Mouse (Mus musculus) embryonic facial prominence, embryonic 10.5 days (tissue): ENCODE measurements around the gene Ntn5. TPM values are rescaled to one million over a fixed set of nuclear protein-coding genes. Genes with fewer than 3 reads are reported as not detected.

Source experiments
- DNase-seq: peaks from one replicate; pipeline ENCODE4 v3.0.0-alpha.2; 2017; ENCODE audit warnings: low spot score
- H3K27ac ChIP-seq: fragments of 300-500 bp; sonication (generic); replicated peaks from 2 replicates; pipeline ENCODE4 v1.5.1; 2016; ENCODE audit warnings: mild to moderate bottlenecking
- H3K27me3 ChIP-seq: fragments of 300-500 bp; sonication (generic); replicated peaks from 2 replicates; pipeline ENCODE4 v1.6.1; 2016; ENCODE audit warnings: low read depth, mild to moderate bottlenecking; ENCODE audit not compliant: poor library complexity, severe bottlenecking
- H3K36me3 ChIP-seq: fragments of 300-500 bp; sonication (generic); replicated peaks from 2 replicates; pipeline ENCODE4 v1.6.1; 2016; ENCODE audit warnings: mild to moderate bottlenecking, moderate library complexity
- H3K4me1 ChIP-seq: fragments of 300-500 bp; sonication (generic); 2 replicates; pipeline ENCODE4 v1.6.1; 2016
- H3K4me3 ChIP-seq: fragments of 300-500 bp; sonication (generic); 2 replicates; pipeline ENCODE4 v1.5.1; 2016; ENCODE audit warnings: mild to moderate bottlenecking, moderate library complexity
- H3K9me3 ChIP-seq: fragments of 300-500 bp; sonication (generic); 2 replicates; pipeline ENCODE4 v1.6.1; 2016; ENCODE audit warnings: mild to moderate bottlenecking
- WGBS: fragments of 180-500 bp; shearing (Covaris S2); methylation state at CpG from one replicate; pipeline ENCODE4 v1.1.7; 2016; 5-methylcytosine and 5-hydroxymethylcytosine counted together
- polyA plus RNA-seq: library from polyadenylated mRNA; unstranded; fragments of >200 nt; fragmentation: Nextera tagmentation; extraction: Ambion mirVana; gene quantifications from 2 replicates; pipeline ENCODE4 v1.2.1, GENCODE M21; 2016

Ntn5 gene
- polyA plus RNA-seq = 0.28 and 0.42 TPM in 2 replicates

DNA sequence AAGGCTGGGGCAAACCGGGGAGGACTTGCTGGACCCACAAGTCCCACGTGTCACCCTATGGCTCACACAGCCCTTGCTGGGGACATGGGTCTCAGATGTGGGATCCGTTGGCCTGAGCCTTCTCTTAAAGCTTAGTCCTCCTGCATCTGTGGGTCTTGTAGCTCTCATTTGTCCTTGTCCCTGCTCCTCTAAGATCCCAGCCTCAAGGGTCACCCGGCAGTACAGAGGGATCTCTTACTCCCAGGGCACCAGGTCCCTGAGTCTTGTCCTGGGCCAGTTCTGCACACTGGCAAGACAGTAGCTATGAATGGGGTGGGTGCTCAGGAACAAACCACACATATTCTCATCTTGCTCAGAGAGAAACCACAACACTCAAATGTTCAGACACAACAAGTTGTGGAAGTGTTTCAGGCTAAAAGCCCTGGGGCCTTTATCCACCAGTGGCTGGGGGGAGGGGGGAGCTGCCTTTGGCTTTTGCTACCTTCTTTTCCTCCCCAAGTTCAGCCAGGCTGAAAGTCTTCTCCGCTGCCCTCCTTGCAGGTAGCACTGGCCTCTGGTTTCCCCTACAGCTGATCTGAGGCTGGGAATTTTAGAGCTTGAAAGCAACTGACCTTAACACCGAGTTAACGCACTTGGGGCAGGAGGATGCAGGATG is at the start of gene Ntn5:
TSS of gene Ntn5 (plus strand) at position 627 of the 655 bp plus-strand sequence.
- no peak for DNase-seq
- H3K4me1 ChIP-seq = peaks cover 52% of the 10 kb centered on the region
- peak within 1 kb of the TSS; percentile 90 for H3K27ac ChIP-seq
- H3K4me3 ChIP-seq = peak within 1 kb of the TSS; percentile 42
- H3K27me3 ChIP-seq = peaks cover 22% of the 10 kb centered on the region; the same call in 1 of the 2 replicates
- no peaks in the 10 kb centered on the region for H3K36me3 ChIP-seq
- 68% methylated on average over 7 of the region's 7 CpGs for whole genome bisulfite sequencing
- H3K9me3 ChIP-seq = no peaks in the 10 kb centered on the region

GRCm38 (mm10) chr7:45634946-45635681 is 48.7 kb upstream of the Ntn5 start:
- peaks cover 36% of the 10 kb centered on the region for H3K4me1 ChIP-seq
- DNase-seq = no peak
- H3K4me3 ChIP-seq = no peak overlapping the region
- no peak overlapping the region for H3K27ac ChIP-seq
- peaks cover 48% of the 10 kb centered on the region for H3K27me3 ChIP-seq
- H3K9me3 ChIP-seq = peaks cover 7% of the 10 kb centered on the region; the same call in 1 of the 2 replicates
- 90% methylated on average over 11 of the region's 11 CpGs for WGBS
- peaks cover 14% of the 10 kb centered on the region for H3K36me3 ChIP-seq

DNA sequence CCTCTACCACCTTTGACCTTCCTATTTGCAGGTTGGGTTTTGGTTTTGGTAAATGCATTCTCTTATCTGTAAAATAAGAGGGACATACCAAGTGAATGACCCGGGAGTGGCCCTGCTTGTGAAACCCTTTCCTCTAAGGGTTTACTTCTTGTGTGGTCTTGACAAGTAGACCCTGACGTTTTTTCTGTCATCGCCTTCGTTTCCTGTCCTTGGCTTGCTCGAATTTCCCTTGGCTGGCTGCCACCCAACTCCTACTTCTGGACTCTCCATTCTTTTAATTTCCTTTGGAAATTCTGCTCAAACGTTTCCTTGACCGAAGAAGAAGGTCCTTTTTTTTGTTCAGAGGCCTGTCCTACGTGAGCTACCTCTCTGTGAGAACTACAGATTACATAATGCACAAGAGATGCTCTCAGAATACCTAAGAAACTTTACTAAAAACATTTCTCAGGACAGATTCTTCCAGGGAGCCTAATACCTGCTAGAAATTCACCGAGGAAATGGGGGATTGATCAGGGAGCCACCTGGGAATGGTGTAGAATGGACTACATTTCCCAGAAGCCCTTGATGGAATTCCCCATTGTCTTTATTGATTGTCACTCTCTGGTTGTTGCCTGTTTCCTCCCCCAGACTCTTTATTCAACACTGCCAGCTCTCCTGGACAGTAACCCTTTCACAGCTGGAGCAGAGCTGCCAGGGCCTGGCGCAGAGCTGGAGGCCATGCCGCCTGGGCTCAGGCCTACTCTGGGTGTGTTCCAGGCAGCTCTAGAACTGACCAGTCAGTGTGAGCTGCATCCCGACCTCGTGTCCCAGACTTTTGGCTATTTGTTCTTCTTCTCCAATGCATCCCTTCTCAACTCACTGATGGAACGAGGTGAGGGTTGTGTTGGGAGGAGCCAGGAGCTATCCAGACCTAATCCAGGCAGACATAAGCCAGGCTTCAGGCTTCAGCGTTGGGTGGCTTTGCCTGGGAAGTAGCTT is 47.8 kb upstream of the Ntn5 start:
- no peak overlapping the region for H3K27ac ChIP-seq
- peaks cover 48% of the 10 kb centered on the region for H3K27me3 ChIP-seq

GRCm38 (mm10) chr7:45637710-45638109 is 46.1 kb upstream of the Ntn5 start:
- Histone ChIP-seq H3K9me3 (peaks cover 7% of the 10 kb centered on the region; the same call in 1 of the 2 replicates), H3K4me3 (peak overlapping the region; percentile 49), H3K36me3 (peaks cover 14% of the 10 kb centered on the region), H3K27me3 (peaks cover 38% of the 10 kb centered on the region), H3K4me1 (peaks cover 54% of the 10 kb centered on the region), H3K27ac (no peak overlapping the region)
- DNase-seq = no peak
- 95% methylated on average over 6 of the region's 6 CpGs for WGBS

More for the DNA sequence above, 47.8 kb upstream of the Ntn5 start:
- Histone ChIP-seq H3K9me3 (peaks cover 7% of the 10 kb centered on the region; the same call in 1 of the 2 replicates), H3K4me3 (no peak overlapping the region), H3K4me1 (peaks cover 44% of the 10 kb centered on the region), H3K36me3 (peaks cover 14% of the 10 kb centered on the region)
- no peak for DNase-seq
- 83% methylated on average over 15 of the region's 15 CpGs for WGBS

DNA sequence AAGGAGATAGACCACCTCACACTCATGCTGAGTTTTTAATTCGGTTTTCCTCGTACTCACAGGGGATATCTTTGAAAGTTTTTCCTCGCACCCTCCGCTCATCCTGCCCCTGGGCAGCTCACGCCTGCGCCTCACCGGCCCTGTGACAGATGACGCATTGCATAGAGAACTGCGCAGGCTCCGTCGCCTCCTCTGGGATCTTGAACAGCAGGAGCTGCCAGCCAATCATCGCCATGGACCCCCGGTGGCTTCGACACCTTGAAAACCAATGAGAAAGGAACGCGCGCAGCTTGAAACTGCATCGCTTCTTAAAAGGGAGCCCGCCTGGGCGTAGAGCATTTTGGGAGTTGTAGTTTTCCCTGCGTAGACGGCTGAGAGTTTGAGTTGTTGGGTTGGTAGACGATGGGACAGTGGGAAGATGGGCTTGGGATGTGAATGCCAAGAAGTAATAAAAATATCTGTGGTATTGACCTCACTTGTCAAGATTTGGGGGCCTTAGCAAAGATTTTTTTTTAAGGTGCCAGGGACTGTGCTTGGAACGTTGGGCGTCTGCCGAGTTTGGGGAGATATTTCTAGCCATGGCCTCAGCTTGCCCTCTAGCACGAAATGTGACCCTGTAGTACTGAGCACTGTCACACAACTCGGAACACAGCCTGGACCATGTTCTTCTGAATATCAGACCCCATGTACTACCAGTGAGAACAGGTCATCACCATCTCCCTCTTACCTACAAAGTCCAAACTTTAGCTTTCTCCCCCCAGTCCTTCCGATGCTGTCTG is 45.0 kb upstream of the Ntn5 start:
- H3K4me1 ChIP-seq = peaks cover 62% of the 10 kb centered on the region
- WGBS = 16% methylated on average over 29 of the region's 29 CpGs
- H3K9me3 ChIP-seq = peaks cover 7% of the 10 kb centered on the region; the same call in 1 of the 2 replicates
- H3K27me3 ChIP-seq = peaks cover 27% of the 10 kb centered on the region
- peak overlapping the region; percentile 73 for H3K27ac ChIP-seq
- DNase-seq = peak; percentile 97
- peak overlapping the region; percentile 49 for H3K4me3 ChIP-seq
- H3K36me3 ChIP-seq = peaks cover 14% of the 10 kb centered on the region

- H3K4me1 ChIP-seq = peaks cover 70% of the 10 kb centered on the region
- DNase-seq = peak; percentile 30
- H3K27ac ChIP-seq = peak within 1 kb of the TSS; percentile 73; the same call in 1 of the 2 replicates
- peaks cover 7% of the 10 kb centered on the region; the same call in 1 of the 2 replicates for H3K9me3 ChIP-seq
- peaks cover 26% of the 10 kb centered on the region for H3K27me3 ChIP-seq
- H3K36me3 ChIP-seq = peaks cover 14% of the 10 kb centered on the region
- H3K4me3 ChIP-seq = peak within 1 kb of the TSS; percentile 49; the same call in 1 of the 2 replicates
- 18% methylated on average over 19 of the region's 19 CpGs for WGBS
Measured at GRCm38 (mm10) chr7:45639561-45640027, 44.2 kb upstream of the Ntn5 start, which contains the start of gene Mamstr. Gene Mamstr (plus strand): TSS chr7:45639977.

- WGBS = 73% methylated on average over 19 of the region's 19 CpGs
- Histone ChIP-seq H3K36me3 (peaks cover 14% of the 10 kb centered on the region), H3K27me3 (peaks cover 26% of the 10 kb centered on the region), H3K27ac (0 out of 2 replicates have a peak overlapping the region, but pooled peaks have one; percentile 19), H3K4me1 (peaks cover 71% of the 10 kb centered on the region), H3K9me3 (peaks cover 7% of the 10 kb centered on the region; the same call in 1 of the 2 replicates), H3K4me3 (0 out of 2 replicates have a peak overlapping the region, but pooled peaks have one; percentile 23)
- DNase-seq = no peak
Measured at GRCm38 (mm10) chr7:45640191-45640957, 43.4 kb upstream of the Ntn5 start.

DNA sequence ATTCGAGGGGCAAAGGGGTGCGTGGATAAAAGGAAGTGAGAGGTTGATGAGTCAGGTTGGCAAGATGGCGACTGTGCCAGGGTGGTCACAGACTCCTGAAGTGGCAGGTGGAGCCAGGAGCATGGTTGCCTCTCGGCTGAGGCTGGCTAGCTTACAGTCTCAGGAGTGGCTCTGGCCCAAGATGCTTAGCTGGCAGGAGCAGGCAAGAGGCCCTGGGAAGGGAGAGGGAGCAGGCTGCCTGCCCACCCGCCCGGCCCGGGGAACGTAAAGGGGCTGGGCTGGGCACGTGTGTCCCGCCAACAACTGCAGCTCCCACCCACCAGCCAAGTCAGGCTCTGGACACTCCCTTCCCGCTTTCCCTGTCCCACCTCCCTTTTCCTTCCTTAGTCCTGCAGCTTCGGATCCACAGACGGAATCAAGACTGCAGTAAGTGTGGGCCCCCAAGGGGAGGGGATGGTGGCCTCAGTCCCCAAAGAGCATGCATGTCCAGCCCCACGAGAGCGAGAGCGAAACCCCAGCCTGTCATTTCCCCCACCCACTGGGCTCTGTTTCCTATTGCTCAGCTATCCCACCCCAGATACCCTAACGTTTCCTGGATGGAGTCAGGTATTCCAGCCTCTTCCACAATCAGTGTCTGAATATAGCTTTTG is 42.3 kb upstream of the Ntn5 start:
- H3K36me3 ChIP-seq = peaks cover 4% of the 10 kb centered on the region
- no peak for DNase-seq
- H3K27ac ChIP-seq = peak overlapping the region; percentile 40
- 72% methylated on average over 17 of the region's 17 CpGs for WGBS
- H3K4me1 ChIP-seq = peaks cover 68% of the 10 kb centered on the region
- H3K9me3 ChIP-seq = 0 out of 2 replicates have a peak, but pooled peaks cover 1% of the 10 kb centered on the region
- peaks cover 26% of the 10 kb centered on the region for H3K27me3 ChIP-seq
- peak overlapping the region; percentile 21; the same call in 1 of the 2 replicates for H3K4me3 ChIP-seq

DNA sequence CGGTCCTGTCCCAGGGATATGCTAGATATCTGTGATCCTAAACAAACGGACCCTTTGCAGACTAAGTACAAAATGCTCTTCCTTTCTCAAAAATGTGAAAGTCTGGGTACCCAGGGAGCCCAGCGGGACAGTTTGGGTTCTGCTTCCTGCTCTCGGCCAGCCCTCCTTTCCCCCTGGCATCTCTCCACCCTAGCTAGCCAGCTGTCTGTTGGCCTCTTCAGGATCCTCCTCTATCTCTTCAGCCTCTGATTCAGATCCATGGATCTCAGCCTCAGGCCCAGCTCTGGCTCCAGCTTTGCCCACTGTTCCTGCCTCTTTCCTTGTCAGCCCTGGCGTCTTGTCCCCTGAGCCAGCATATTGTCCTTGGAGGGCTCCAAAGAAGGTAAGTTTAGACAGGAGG is 41.7 kb upstream of the Ntn5 start:
- H3K4me3 ChIP-seq = peak overlapping the region; percentile 66

GRCm38 (mm10) chr7:45642503-45643255 is 41.1 kb upstream of the Ntn5 start:
- Histone ChIP-seq H3K36me3 (no peaks in the 10 kb centered on the region), H3K27ac (peak overlapping the region; percentile 96), H3K4me1 (peaks cover 68% of the 10 kb centered on the region), H3K4me3 (peak overlapping the region; percentile 66), H3K27me3 (peaks cover 26% of the 10 kb centered on the region), H3K9me3 (no peaks in the 10 kb centered on the region)
- no peak for DNase-seq
- 36% methylated on average over 16 of the region's 16 CpGs for WGBS

More for the DNA sequence above, 41.7 kb upstream of the Ntn5 start:
- 86% methylated on average over 5 of the region's 5 CpGs for WGBS
- Histone ChIP-seq H3K36me3 (no peaks in the 10 kb centered on the region), H3K4me1 (peaks cover 68% of the 10 kb centered on the region), H3K9me3 (no peaks in the 10 kb centered on the region), H3K27me3 (peaks cover 26% of the 10 kb centered on the region), H3K27ac (peak overlapping the region; percentile 96; the same call in 1 of the 2 replicates)
- DNase-seq = no peak
